Mouse (Mus musculus): ENCODE data around the gene Lrig1.

GRCm38 (mm10) chr6:94665248-94665647, 34.7 kb downstream of the Lrig1 start:
- TF ChIP-seq POLR2A (IDR thresholded peaks at IDR 0.05; ENCODE audit: borderline replicate concordance, control insufficient read depth, low read depth, low read length) (no peak), CTCF (IDR thresholded peaks at IDR 0.05; ENCODE audit: control insufficient read depth, insufficient read depth, low read length) (no peak)

Measured in bone marrow, adult 2 months (tissue).